Mouse (Mus musculus) erythroblast, embryonic 14.5 days (primary cell): ENCODE measurements around the gene Cd5l.

Experiments
- GATA1 ChIP-seq: IDR thresholded peaks from 2 replicates; pipeline ENCODE4 v1.6.1; 2012; ENCODE audit warnings: low read length, inconsistent platforms, mixed read lengths
- TAL1 ChIP-seq: IDR thresholded peaks from 3 replicates; pipeline ENCODE4 v1.6.1; 2012; ENCODE audit warnings: low read length, inconsistent platforms, mixed read lengths

DNA sequence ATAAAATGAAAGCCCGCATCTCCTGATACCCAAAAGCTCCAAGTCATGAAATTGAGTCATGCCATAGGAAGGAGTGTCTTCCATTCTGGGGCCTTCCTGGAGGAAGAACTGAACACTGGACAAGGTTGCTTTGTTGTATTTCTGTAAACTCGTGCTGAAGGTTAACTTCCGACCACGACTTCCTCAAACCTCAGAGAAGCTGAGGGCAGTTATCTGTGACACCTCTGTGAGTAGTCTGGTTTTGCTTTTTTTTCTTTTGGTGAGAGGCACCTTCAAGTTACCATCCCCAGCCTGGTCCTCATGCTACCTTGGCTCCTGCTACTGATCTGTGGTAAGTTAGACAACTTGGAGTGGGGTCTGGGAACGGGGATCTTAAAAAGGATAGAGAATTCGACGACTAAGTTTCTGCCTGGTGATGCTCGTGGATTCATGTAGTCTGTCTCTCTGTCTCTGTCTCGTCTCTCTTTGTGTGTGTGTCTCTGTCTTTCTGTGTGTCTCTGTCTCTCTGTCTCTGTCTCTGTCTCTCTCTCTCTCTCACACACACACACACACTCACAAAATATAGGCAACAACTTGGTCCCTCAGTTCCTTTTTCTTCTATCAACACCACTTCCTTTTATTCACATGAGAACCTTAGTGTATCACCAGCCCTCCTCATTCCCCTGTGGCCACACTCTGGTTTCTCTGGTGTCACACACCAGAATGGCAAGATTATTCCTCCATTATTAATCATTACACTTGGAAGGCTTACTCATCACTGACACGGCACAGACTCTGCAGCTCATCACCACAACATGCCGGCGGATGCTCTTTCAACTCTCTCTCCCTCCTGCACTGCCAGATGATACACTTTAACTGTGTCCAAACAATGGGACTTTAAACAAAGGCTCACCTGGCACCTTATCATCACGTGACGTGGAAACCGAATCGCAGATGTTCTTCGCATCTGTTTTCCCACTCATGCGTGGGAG lies 18.8 kb downstream of the Cd5l start, which contains the start of gene Fcrl1:
- TF ChIP-seq TAL1, result no peak
- no peak for TF ChIP-seq GATA1
